In the genomic region with DNA sequence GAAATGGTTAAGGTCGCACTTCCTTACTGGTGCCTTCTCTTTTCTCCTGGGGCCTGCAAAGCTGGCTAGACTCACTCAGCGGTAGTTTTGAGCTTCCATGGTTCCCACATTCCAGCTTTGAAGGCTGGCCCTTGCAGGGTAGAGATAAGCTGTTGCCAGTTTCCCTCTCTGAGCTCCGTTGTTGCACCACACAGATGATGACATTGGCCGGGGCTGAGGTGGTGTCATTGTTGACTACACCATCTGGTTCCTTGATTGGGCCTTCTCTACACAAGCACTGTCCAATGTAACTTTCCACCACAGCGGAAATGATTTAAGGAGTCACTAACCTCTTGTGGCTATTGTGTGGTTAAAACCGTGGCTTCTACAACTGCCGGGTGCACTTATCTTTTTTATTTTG, we compare ENCODE assay signal across 10 mouse cellular contexts. TPM values are rescaled to one million over a fixed set of nuclear protein-coding genes. Genes with fewer than 3 reads are reported as not detected.
DNase-seq lines count a peak whose midpoint lies in the region; ATAC-seq and TF ChIP-seq lines count a peak whose summit lies in the region.
"Had no signal": no experiment of that assay in that cellular context is flagged by ENCODE, and none has a peak within 500 bp of the region (broad histone marks: within the 10 kb centered on the region; RNA-seq: fewer than 3 reads in every experiment).

No protein-coding gene starts in this region.

- no peak for DNase-seq in CH12.LX (ENCODE audit: extremely low read depth)
- peak; percentile 16 for DNase-seq in R1 (ENCODE audit: low read depth, low spot score)
- peak; percentile 35 for DNase-seq in lung, postnatal 25 days (ENCODE audit: low spot score)
- DNase-seq in kidney, adult 9 months = no peak
- DNase-seq in thymus, adult 18-20 months = no peak
- DNase-seq in thymus, postnatal 4 days = no peak

- no peak for TF ChIP-seq EP300 in CH12.LX (IDR thresholded peaks at IDR 0.05; ENCODE audit: low read length)

- no peak for TF ChIP-seq RAD21 in CH12.LX (IDR thresholded peaks at IDR 0.05; ENCODE audit: low read depth, low read length)

- dilution Hi-C loops in CH12.LX (cut with MboI; ENCODE audit: extremely low pct_ligation_motif_present, extremely low pct_unique_long_range_greater_than_20kb, low sequenced_read_pairs) = no loop called here

- peaks cover 0 to 3% of the 10 kb centered on the region in 2 experiments; a peak in 1 of 4 replicates for H3K4me1 ChIP-seq in CH12.LX (ENCODE audit: control insufficient read depth in 1 of 2, insufficient read depth in 2 of 2)
- peaks cover 31% of the 10 kb centered on the region for H3K4me1 ChIP-seq in heart, embryonic 15.5 days (replicated peaks)
- peaks cover 28% of the 10 kb centered on the region for H3K4me1 ChIP-seq in forebrain, embryonic 13.5 days

- H3K9me3 ChIP-seq in CH12.LX (replicated peaks; ENCODE audit: low read length) = no peaks in the 10 kb centered on the region
- no peaks in the 10 kb centered on the region for H3K9me3 ChIP-seq in heart, embryonic 15.5 days (replicated peaks)
- no peaks in the 10 kb centered on the region for H3K9me3 ChIP-seq in forebrain, embryonic 13.5 days (replicated peaks)
- H3K9me3 ChIP-seq: limb, embryonic 12.5 days had no signal

- H3K27ac ChIP-seq in CH12.LX (ENCODE audit: insufficient read depth, low read depth) = no peak overlapping the region
- H3K27ac ChIP-seq in heart, embryonic 15.5 days = no peak overlapping the region
- H3K27ac ChIP-seq in forebrain, embryonic 13.5 days = no peak overlapping the region
- H3K27ac ChIP-seq: limb, embryonic 12.5 days had no signal

- H3K79me2 ChIP-seq in CH12.LX (replicated peaks; ENCODE audit: control insufficient read depth, extremely low read depth, insufficient read depth, poor library complexity, severe bottlenecking) = no peaks in the 10 kb centered on the region

- H3K9ac ChIP-seq in CH12.LX (ENCODE audit: insufficient read depth, low read depth) = no peak overlapping the region
- no peak overlapping the region for H3K9ac ChIP-seq in heart, embryonic 15.5 days
- no peak overlapping the region for H3K9ac ChIP-seq in forebrain, embryonic 13.5 days
- H3K9ac ChIP-seq: limb, embryonic 12.5 days had no signal

- no peak overlapping the region for H3K4me3 ChIP-seq in CH12.LX (replicated peaks in 1 of 3; ENCODE audit: low read depth in 2 of 3, low read length in 2 of 3, poor library complexity in 1 of 3)
- H3K4me3 ChIP-seq in heart, embryonic 15.5 days = no peak overlapping the region
- no peak overlapping the region for H3K4me3 ChIP-seq in forebrain, embryonic 13.5 days
- H3K4me3 ChIP-seq: limb, embryonic 12.5 days had no signal

- WGBS in heart, embryonic 15.5 days = 29% methylated on average over 7 of the region's 7 CpGs
- 74% methylated on average over 7 of the region's 7 CpGs for WGBS in forebrain, embryonic 13.5 days

- TF ChIP-seq POLR2A in CH12.LX (IDR thresholded peaks at IDR 0.05; ENCODE audit: low read depth, low read length) = no peak

- peak; percentile 42; the same call in 1 of the 2 replicates for ATAC-seq in heart, embryonic 15.5 days (replicated peaks; ENCODE audit: insufficient number of reproducible peaks, insufficient read depth, low FRiP score, low read depth)
- no peak for ATAC-seq in forebrain, embryonic 13.5 days

- no peaks in the 10 kb centered on the region for H3K36me3 ChIP-seq in CH12.LX (replicated peaks in 1 of 2; ENCODE audit: control insufficient read depth in 1 of 2, insufficient read depth in 1 of 2, low read length in 1 of 2)
- H3K36me3 ChIP-seq in heart, embryonic 15.5 days = no peaks in the 10 kb centered on the region
- no peaks in the 10 kb centered on the region for H3K36me3 ChIP-seq in forebrain, embryonic 13.5 days (ENCODE audit: poor library complexity, severe bottlenecking)
- H3K36me3 ChIP-seq: limb, embryonic 12.5 days had no signal

- TF ChIP-seq CTCF in CH12.LX (conservative IDR thresholded peaks at IDR 0.05 in 1 of 2, IDR thresholded peaks at IDR 0.05 in 1 of 2; ENCODE audit: low read depth in 2 of 2, low read length in 2 of 2) = no peak

- H3K27me3 ChIP-seq in CH12.LX (replicated peaks) = peaks cover 88% of the 10 kb centered on the region
- peaks cover 76% of the 10 kb centered on the region for H3K27me3 ChIP-seq in heart, embryonic 15.5 days
- peaks cover 51% of the 10 kb centered on the region for H3K27me3 ChIP-seq in forebrain, embryonic 13.5 days

- in situ Hi-C loops in CH12.LX (cut with MboI; ENCODE audit: low pct_ligation_motif_present, low pct_unique_long_range_greater_than_20kb, low sequenced_read_pairs) = no loop called here

- H3K4me2 ChIP-seq in CH12.LX (ENCODE audit: insufficient read depth, low read depth, poor library complexity, severe bottlenecking) = 0 out of 2 replicates have a peak overlapping the region, but pooled peaks have one; percentile 39
- no peak overlapping the region for H3K4me2 ChIP-seq in heart, embryonic 15.5 days
- no peak overlapping the region for H3K4me2 ChIP-seq in forebrain, embryonic 13.5 days
- H3K4me2 ChIP-seq: limb, embryonic 12.5 days; midbrain, embryonic 11.5 days had no signal

TF ChIP-seq in CH12.LX, 34 proteins besides CTCF, POLR2A, EP300 and RAD21:
- TF ChIP-seq MAZ (IDR thresholded peaks at IDR 0.05; ENCODE audit: low read depth, low read length) (no peak), MEF2A (IDR thresholded peaks at IDR 0.05; ENCODE audit: borderline replicate concordance, low read depth, low read length) (no peak), SMC3 (IDR thresholded peaks at IDR 0.05; ENCODE audit: low read depth, low read length) (no peak), E2F4 (IDR thresholded peaks at IDR 0.05; ENCODE audit: insufficient replicate concordance, low read depth, low read length) (no peak), BHLHE40 (IDR thresholded peaks at IDR 0.05; ENCODE audit: low read depth, low read length) (no peak), UBTF (IDR thresholded peaks at IDR 0.05; ENCODE audit: low read depth, low read length) (no peak), CHD1 (IDR thresholded peaks at IDR 0.05; ENCODE audit: low read depth, low read length) (no peak), JUND (conservative IDR thresholded peaks at IDR 0.05; ENCODE audit: low read depth, low read length) (no peak), USF2 (conservative IDR thresholded peaks at IDR 0.05; ENCODE audit: low read depth, low read length) (no peak), ZMIZ1 (IDR thresholded peaks at IDR 0.05; ENCODE audit: low read depth, low read length) (no peak)

RNA-seq across cellular contexts. Expression of a gene that starts 2.0 kb away (rescaled TPM):
- total RNA-seq in CH12.LX (2012; rRNA removed) (not detected in 2 replicates), CH12.LX (2014; rRNA removed) (not detected in 2 replicates)
- polyA plus RNA-seq in CH12.LX (2012; ENCODE audit: insufficient read length, low read depth) = 0.06 TPM in 1 of 2 replicates, not detected in the other
- polyA plus RNA-seq in heart, embryonic 15.5 days (2015; fragmentation: Nextera tagmentation; extraction: Ambion mirVana) = 0.10 and 0.19 TPM in 2 replicates
- polyA plus RNA-seq in forebrain, embryonic 13.5 days (2015; fragmentation: Nextera tagmentation; extraction: Ambion mirVana) = 1.7 and 1.8 TPM in 2 replicates

RNA-seq across cellular contexts. Expression of a gene that starts 52.7 kb away (rescaled TPM):
- total RNA-seq in CH12.LX (2012; rRNA removed) (35.2 and 43.2 TPM in 2 replicates), CH12.LX (2014; rRNA removed) (46.5 and 52.5 TPM in 2 replicates)
- 57.7 and 63.7 TPM in 2 replicates for polyA plus RNA-seq in CH12.LX (2012; ENCODE audit: insufficient read length, low read depth)
- polyA plus RNA-seq in heart, embryonic 15.5 days (2015; fragmentation: Nextera tagmentation; extraction: Ambion mirVana) = 13.6 and 21.0 TPM in 2 replicates
- 136 and 138 TPM in 2 replicates for polyA plus RNA-seq in forebrain, embryonic 13.5 days (2015; fragmentation: Nextera tagmentation; extraction: Ambion mirVana)

Comparison
In these comparisons a context has a peak if more than half of its experiments do, and no peak if none do; other contexts are left out.
1. DNase-seq: peak in R1 (single experiment) and lung, postnatal 25 days (single experiment); none in CH12.LX (single experiment), kidney, adult 9 months (single experiment), thymus, adult 18-20 months (0 of 2) and thymus, postnatal 4 days (single experiment).